Mouse (Mus musculus) adipocyte (in vitro differentiated cells): ENCODE measurements around the gene Sh2b3.
"Not testable (repeated sequence)": the region's sequence is repeated elsewhere in the genome, so short reads cannot be mapped to it uniquely, and the experiment has no call there.

Experiments used
- DNase-seq: peaks from one replicate; pipeline ENCODE4 v3.0.0-alpha.2; 2016; ENCODE audit warnings: low spot score

Sh2b3 gene

GRCm38 (mm10) chr5:121837441-121838340, at the start of gene Sh2b3:
Sh2b3 (minus strand) TSS chr5:121837646.
- no peak for DNase-seq

- DNase-seq, result no peak
Observed at GRCm38 (mm10) chr5:121883356-121883755, 45.9 kb upstream of the Sh2b3 start.

- peak; percentile 17 for DNase-seq
Observed at GRCm38 (mm10) chr5:121879211-121879610, 41.8 kb upstream of the Sh2b3 start.

- no peak for DNase-seq
Observed at GRCm38 (mm10) chr5:121878703-121879102, 41.3 kb upstream of the Sh2b3 start.

- DNase-seq, result no peak
Observed at GRCm38 (mm10) chr5:121876901-121877300, 39.5 kb upstream of the Sh2b3 start.

- no peak for DNase-seq
Observed at GRCm38 (mm10) chr5:121875041-121875440, 37.6 kb upstream of the Sh2b3 start.

- DNase-seq, result peak; percentile 71
Observed at GRCm38 (mm10) chr5:121872158-121872557, 34.7 kb upstream of the Sh2b3 start.

GRCm38 (mm10) chr5:121871515-121872030, 34.1 kb upstream of the Sh2b3 start:
- no peak for DNase-seq

- DNase-seq, result no peak
Observed at GRCm38 (mm10) chr5:121870832-121871231, 33.4 kb upstream of the Sh2b3 start.

GRCm38 (mm10) chr5:121867963-121868362, 30.5 kb upstream of the Sh2b3 start:
- DNase-seq, result peak; percentile 24

GRCm38 (mm10) chr5:121864330-121864729, 26.9 kb upstream of the Sh2b3 start:
- DNase-seq, result no peak

- DNase-seq, result no peak
Observed at GRCm38 (mm10) chr5:121861964-121862363, 24.5 kb upstream of the Sh2b3 start.

- DNase-seq, result no peak
Observed at GRCm38 (mm10) chr5:121858427-121858826, 21.0 kb upstream of the Sh2b3 start.

GRCm38 (mm10) chr5:121856740-121857139, 19.3 kb upstream of the Sh2b3 start:
- DNase-seq, result no peak

GRCm38 (mm10) chr5:121854768-121855167, 17.3 kb upstream of the Sh2b3 start:
- DNase-seq, result no peak

GRCm38 (mm10) chr5:121853368-121854051, 16.1 kb upstream of the Sh2b3 start:
- DNase-seq, result no peak

GRCm38 (mm10) chr5:121849478-121850349, 12.3 kb upstream of the Sh2b3 start:
- no peak for DNase-seq

GRCm38 (mm10) chr5:121848743-121849142, 11.3 kb upstream of the Sh2b3 start, which contains the start of gene Pheta1:
Pheta1 (plus strand) TSS chr5:121848984.
- DNase-seq, result peak; percentile 94

GRCm38 (mm10) chr5:121848035-121848519, 10.6 kb upstream of the Sh2b3 start:
- DNase-seq, result peak; percentile 81

GRCm38 (mm10) chr5:121847269-121847668, 9.8 kb upstream of the Sh2b3 start:
- not testable (repeated sequence) for DNase-seq

GRCm38 (mm10) chr5:121846322-121846721, 8.9 kb upstream of the Sh2b3 start:
- DNase-seq, result no peak

- DNase-seq, result no peak
Observed at GRCm38 (mm10) chr5:121845361-121845760, 7.9 kb upstream of the Sh2b3 start.
